Mouse (Mus musculus) erythroblast, embryonic 14.5 days (primary cell): ENCODE results near the gene Ryr3.

Experiments
- GATA1 ChIP-seq: IDR thresholded peaks from 2 replicates; pipeline ENCODE4 v1.6.1; 2012; ENCODE audit warnings: low read length, inconsistent platforms, mixed read lengths
- TAL1 ChIP-seq: IDR thresholded peaks from 3 replicates; pipeline ENCODE4 v1.6.1; 2012; ENCODE audit warnings: low read length, inconsistent platforms, mixed read lengths

DNA sequence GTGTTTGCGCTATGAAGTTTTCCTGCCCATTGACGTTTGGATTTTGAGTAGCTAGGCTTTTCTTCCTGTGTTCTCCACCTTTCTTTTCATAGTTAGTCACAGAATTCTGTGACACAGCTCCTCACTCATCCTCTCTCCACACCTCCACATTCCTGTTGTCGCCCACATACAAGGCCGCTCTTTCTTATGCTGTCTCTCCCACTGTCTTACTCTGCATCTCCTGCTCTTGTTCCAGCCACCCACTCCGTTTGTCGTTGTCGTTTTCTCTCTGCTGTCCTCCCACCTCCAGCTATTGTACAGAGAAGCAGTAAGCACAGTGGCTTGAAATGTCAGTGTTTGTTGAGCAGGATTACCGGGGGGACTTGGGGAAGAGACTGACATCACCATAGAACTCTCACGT is 584.4 kb downstream of the Ryr3 start:
- TF ChIP-seq TAL1 (no peak), GATA1 (no peak)
